Mouse (Mus musculus) kidney, adult 2 months (tissue): ENCODE data around the gene Vgll4. TPM values are rescaled to one million over a fixed set of nuclear protein-coding genes. Genes with fewer than 3 reads are reported as not detected.

ENCODE experiments used
- DNase-seq: peaks from one replicate; pipeline ENCODE4 v3.0.0; 2021
- H3K27ac ChIP-seq: fragments of 200-500 bp; 2 replicates; pipeline ENCODE4 v1.5.1; 2012; ENCODE audit warnings: low read depth, low read length, control low read depth, inconsistent platforms; ENCODE audit not compliant: insufficient read depth
- H3K27me3 ChIP-seq: fragments of 200-500 bp; replicated peaks from 2 replicates; pipeline ENCODE4 v1.6.1; 2012; ENCODE audit warnings: mild to moderate bottlenecking, moderate library complexity, low read length, inconsistent platforms; ENCODE audit not compliant: control insufficient read depth, insufficient read depth
- H3K36me3 ChIP-seq: fragments of 200-500 bp; 2 replicates; pipeline ENCODE4 v1.6.1; 2012; ENCODE audit warnings: mild to moderate bottlenecking, moderate library complexity, low read length, inconsistent platforms; ENCODE audit not compliant: control insufficient read depth, insufficient read depth
- H3K4me1 ChIP-seq: fragments of 200-500 bp; 2 replicates; pipeline ENCODE4 v1.6.1; 2011; ENCODE audit warnings: low read length; ENCODE audit not compliant: control insufficient read depth, insufficient read depth
- H3K4me3 ChIP-seq: fragments of 200-500 bp; 2 replicates; pipeline ENCODE4 v1.5.1; 2011; ENCODE audit warnings: mild to moderate bottlenecking, low read depth, low read length, control low read depth; ENCODE audit not compliant: insufficient read depth
- CTCF ChIP-seq: fragments of 200-500 bp; conservative IDR thresholded peaks from 2 replicates; pipeline ENCODE4 v1.5.1; 2011; ENCODE audit warnings: low read depth, mild to moderate bottlenecking, control low read depth, low read length, moderate library complexity, mixed read lengths; ENCODE audit not compliant: insufficient read depth, insufficient read length
- POLR2A ChIP-seq: fragments of 200-500 bp; IDR thresholded peaks from one replicate; pipeline ENCODE4 v1.6.1; 2011; ENCODE audit warnings: low read depth, low read length, control low read depth
- WGBS: fragments of 180-500 bp; shearing (Covaris S2); methylation state at CpG from one replicate; pipeline ENCODE4 v1.1.7; 2018; 5-methylcytosine and 5-hydroxymethylcytosine counted together
- polyA plus RNA-seq: library from polyadenylated mRNA; depleted of rRNA; stranded (reverse); fragments of >200 nt; gene quantifications from 2 replicates; pipeline ENCODE4 v1.2.3, GENCODE M21; 2012

Vgll4 gene
- polyA plus RNA-seq, 1 experiment = 60.5 TPM

- WGBS = 66% methylated on average over 14 of the region's 14 CpGs
- H3K27me3 ChIP-seq = no peaks in the 10 kb centered on the region
- peaks cover 18% of the 10 kb centered on the region for H3K4me1 ChIP-seq
- H3K36me3 ChIP-seq = peaks cover 3% of the 10 kb centered on the region
- no peak for TF ChIP-seq POLR2A
- no peak for TF ChIP-seq CTCF
- DNase-seq = no peak
- H3K27ac ChIP-seq = no peak overlapping the region
- no peak overlapping the region for H3K4me3 ChIP-seq
Measured at GRCm38 (mm10) chr6:114860677-114861568, 108.9 kb downstream of the Vgll4 start.

GRCm38 (mm10) chr6:114858722-114859053 lies 111.1 kb downstream of the Vgll4 start:
- WGBS = 79% methylated on average over 4 of the region's 4 CpGs
- TF ChIP-seq CTCF (no peak), POLR2A (no peak)
- Histone ChIP-seq H3K4me1 (peaks cover 11% of the 10 kb centered on the region), H3K36me3 (peaks cover 3% of the 10 kb centered on the region), H3K27me3 (no peaks in the 10 kb centered on the region), H3K4me3 (no peak overlapping the region), H3K27ac (no peak overlapping the region)
- no peak for DNase-seq

GRCm38 (mm10) chr6:114857996-114858721 lies 111.6 kb downstream of the Vgll4 start:
- no peak overlapping the region for H3K4me3 ChIP-seq
- no peak overlapping the region for H3K27ac ChIP-seq
- TF ChIP-seq CTCF (no peak), POLR2A (no peak)
- H3K4me1 ChIP-seq = peaks cover 8% of the 10 kb centered on the region
- DNase-seq = no peak
- WGBS = 54% methylated on average over 3 of the region's 3 CpGs
- H3K27me3 ChIP-seq = no peaks in the 10 kb centered on the region
- peaks cover 3% of the 10 kb centered on the region for H3K36me3 ChIP-seq

- 75% methylated on average over 4 of the region's 4 CpGs for WGBS
Measured at GRCm38 (mm10) chr6:114856501-114856900, 113.3 kb downstream of the Vgll4 start.

GRCm38 (mm10) chr6:114855644-114856043 lies 114.2 kb downstream of the Vgll4 start:
- H3K4me3 ChIP-seq = no peak overlapping the region
- 69% methylated on average over 3 of the region's 3 CpGs for WGBS
- DNase-seq = no peak
- no peaks in the 10 kb centered on the region for H3K27me3 ChIP-seq
- H3K36me3 ChIP-seq = no peaks in the 10 kb centered on the region
- no peak overlapping the region for H3K27ac ChIP-seq
- H3K4me1 ChIP-seq = peaks cover 8% of the 10 kb centered on the region; the same call in 1 of the 2 replicates
- TF ChIP-seq POLR2A (no peak), CTCF (no peak)

More at GRCm38 (mm10) chr6:114856501-114856900, 113.3 kb downstream of the Vgll4 start:
- Histone ChIP-seq H3K27ac (no peak overlapping the region), H3K4me3 (no peak overlapping the region), H3K27me3 (no peaks in the 10 kb centered on the region), H3K4me1 (peaks cover 8% of the 10 kb centered on the region; the same call in 1 of the 2 replicates), H3K36me3 (peaks cover 2% of the 10 kb centered on the region; the same call in 1 of the 2 replicates)
- TF ChIP-seq POLR2A (no peak), CTCF (no peak)
- DNase-seq = no peak

- WGBS = 82% methylated on average over 2 of the region's 2 CpGs
- Histone ChIP-seq H3K4me1 (peaks cover 8% of the 10 kb centered on the region; the same call in 1 of the 2 replicates), H3K27me3 (no peaks in the 10 kb centered on the region), H3K4me3 (no peak overlapping the region), H3K36me3 (no peaks in the 10 kb centered on the region), H3K27ac (no peak overlapping the region)
- no peak for DNase-seq
- TF ChIP-seq POLR2A (no peak), CTCF (no peak)
Measured at GRCm38 (mm10) chr6:114854368-114854767, 115.4 kb downstream of the Vgll4 start.

- Histone ChIP-seq H3K4me3 (no peak overlapping the region), H3K36me3 (no peaks in the 10 kb centered on the region), H3K4me1 (peaks cover under 1% of the 10 kb centered on the region; the same call in 1 of the 2 replicates), H3K27me3 (no peaks in the 10 kb centered on the region), H3K27ac (no peak overlapping the region)
- TF ChIP-seq CTCF = no peak
- no peak for TF ChIP-seq POLR2A
- no peak for DNase-seq
- 62% methylated on average over 3 of the region's 3 CpGs for WGBS
Measured at GRCm38 (mm10) chr6:114852739-114853138, 117.1 kb downstream of the Vgll4 start.
